Mouse (Mus musculus) kidney, embryonic 15.5 days (tissue): ENCODE measurements around the gene Gm28035. TPM values are rescaled to one million over a fixed set of nuclear protein-coding genes. Genes with fewer than 3 reads are reported as not detected.

Source experiments
- ATAC-seq: fragments of 200-750 bp; cut with Nextera tagmentation; replicated peaks from 2 replicates; pipeline ENCODE4 v1.8.0; 2017; ENCODE audit warnings: moderate TSS enrichment; ENCODE audit not compliant: low FRiP score
- H3K27ac ChIP-seq: fragments of 300-500 bp; sonication (generic); 2 replicates; pipeline ENCODE4 v1.5.1; 2015; ENCODE audit warnings: mild to moderate bottlenecking, inconsistent platforms
- H3K27me3 ChIP-seq: fragments of 300-500 bp; sonication (generic); 2 replicates; pipeline ENCODE4 v1.6.1; 2015; ENCODE audit warnings: inconsistent platforms
- H3K36me3 ChIP-seq: fragments of 300-500 bp; sonication (generic); 2 replicates; pipeline ENCODE4 v1.6.1; 2015; ENCODE audit warnings: inconsistent platforms
- H3K4me1 ChIP-seq: fragments of 300-500 bp; sonication (generic); 2 replicates; pipeline ENCODE4 v1.6.1; 2015; ENCODE audit warnings: inconsistent platforms
- H3K4me2 ChIP-seq: fragments of 300-500 bp; sonication (generic); 2 replicates; pipeline ENCODE4 v1.6.1; 2015; ENCODE audit warnings: moderate library complexity, mild to moderate bottlenecking, inconsistent platforms
- H3K4me3 ChIP-seq: fragments of 300-500 bp; sonication (generic); replicated peaks from 2 replicates; pipeline ENCODE4 v1.5.1; 2015; ENCODE audit warnings: mild to moderate bottlenecking, inconsistent platforms
- H3K9ac ChIP-seq: fragments of 300-500 bp; sonication (generic); 2 replicates; pipeline ENCODE4 v1.6.1; 2015; ENCODE audit warnings: mild to moderate bottlenecking, inconsistent platforms
- H3K9me3 ChIP-seq: fragments of 300-500 bp; sonication (generic); replicated peaks from 2 replicates; pipeline ENCODE4 v1.6.1; 2016; ENCODE audit warnings: inconsistent platforms
- WGBS: fragments of 180-500 bp; shearing (Covaris S2); methylation state at CpG from one replicate; pipeline ENCODE4 v1.1.7; 2015; ENCODE audit warnings: mixed read lengths; 5-methylcytosine and 5-hydroxymethylcytosine counted together
- polyA plus RNA-seq: library from polyadenylated mRNA; unstranded; fragments of >200 nt; fragmentation: Nextera tagmentation; extraction: Ambion mirVana; gene quantifications from 2 replicates; pipeline ENCODE4 v1.2.1, GENCODE M21; 2015

The Gm28035 gene
- polyA plus RNA-seq, 1 experiment from 2014 or later, result 0.26 TPM

DNA sequence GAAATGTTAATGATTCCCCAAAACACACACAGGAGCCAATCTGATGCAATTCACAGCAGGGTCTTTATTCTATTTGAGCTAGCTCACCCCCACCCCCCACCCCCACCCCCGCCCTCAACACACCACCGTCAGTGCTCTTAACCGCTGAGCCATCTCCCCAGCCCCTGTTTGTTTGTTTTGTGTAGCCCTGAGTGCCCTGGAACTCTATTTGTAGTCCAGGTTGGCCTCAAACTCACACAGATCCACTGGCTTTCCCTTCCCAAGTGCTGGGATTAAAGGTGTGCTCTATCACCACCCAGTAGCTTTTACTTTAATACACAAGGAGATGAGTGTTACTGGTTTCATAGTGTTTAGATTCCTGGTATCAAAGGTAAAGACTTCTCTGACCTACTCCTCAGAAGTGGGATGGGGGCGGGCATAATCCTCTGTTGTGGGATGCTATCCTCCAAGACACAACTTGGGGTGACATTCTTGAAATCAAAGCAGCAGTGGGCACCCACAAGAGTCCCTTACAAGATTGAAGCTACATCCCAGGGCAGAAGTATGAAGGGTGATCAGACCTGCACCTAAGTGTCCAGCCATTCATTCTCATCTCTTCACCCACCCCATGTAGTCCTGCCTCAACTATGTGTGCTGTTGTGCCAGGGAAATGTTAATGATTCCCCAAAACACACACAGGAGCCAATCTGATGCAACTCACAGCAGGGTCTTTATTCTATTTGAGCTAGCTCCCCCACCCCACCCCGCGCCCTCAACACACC, 28.8 kb upstream of the Gm28035 start:
- H3K4me1 ChIP-seq, result peaks cover 3% of the 10 kb centered on the region
- H3K27ac ChIP-seq, result no peak overlapping the region
- no peak overlapping the region for H3K4me3 ChIP-seq
- 75% methylated on average over 6 of the region's 6 CpGs for WGBS
- no peaks in the 10 kb centered on the region for H3K27me3 ChIP-seq
- no peak overlapping the region for H3K9ac ChIP-seq
- H3K4me2 ChIP-seq, result no peak overlapping the region
- ATAC-seq, result no peak
- no peaks in the 10 kb centered on the region for H3K36me3 ChIP-seq
- H3K9me3 ChIP-seq, result no peaks in the 10 kb centered on the region

DNA sequence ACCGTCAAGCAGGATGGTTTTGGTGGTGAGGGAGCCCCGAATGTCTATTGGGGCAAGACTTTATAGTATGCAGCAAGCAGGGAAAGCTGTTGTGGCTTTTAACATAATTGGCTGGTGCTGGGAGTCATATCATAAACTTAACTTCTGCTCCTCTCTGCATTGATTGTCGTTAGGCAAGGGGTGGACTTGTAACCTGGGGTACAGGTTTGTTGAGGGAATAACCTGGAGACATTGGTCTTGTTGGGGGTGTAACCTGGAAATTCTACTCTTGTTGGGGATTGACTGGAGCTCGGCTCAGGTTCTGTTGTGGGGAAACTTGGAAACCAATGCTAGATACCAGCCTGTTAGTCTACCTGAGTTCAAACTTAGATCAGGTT, 28.2 kb upstream of the Gm28035 start:
- H3K9me3 ChIP-seq, result no peaks in the 10 kb centered on the region
- 83% methylated on average over 4 of the region's 4 CpGs for WGBS
- no peak overlapping the region for H3K27ac ChIP-seq
- H3K36me3 ChIP-seq, result no peaks in the 10 kb centered on the region
- H3K4me2 ChIP-seq, result no peak overlapping the region
- H3K4me3 ChIP-seq, result no peak overlapping the region
- ATAC-seq, result no peak
- no peak overlapping the region for H3K9ac ChIP-seq
- H3K4me1 ChIP-seq, result no peaks in the 10 kb centered on the region
- H3K27me3 ChIP-seq, result no peaks in the 10 kb centered on the region

DNA sequence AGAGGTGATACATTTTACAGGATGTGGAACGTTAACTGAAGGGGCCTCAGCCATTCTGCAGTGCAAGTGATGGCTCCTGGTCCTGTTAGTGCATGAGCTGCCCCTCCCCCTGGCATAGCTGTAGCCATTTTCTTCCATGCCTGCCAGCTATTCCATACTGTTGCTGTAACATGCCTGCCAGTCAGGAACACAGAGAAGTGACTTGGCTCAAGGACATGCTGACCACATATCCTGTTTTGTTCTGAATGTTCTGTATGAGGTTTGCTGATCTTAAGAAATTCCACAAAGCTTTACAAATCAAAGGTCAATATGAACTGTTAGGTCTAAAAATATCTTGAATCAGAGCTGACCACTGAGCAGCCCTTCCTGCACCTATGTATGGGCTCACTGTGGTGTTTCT, 27.4 kb upstream of the Gm28035 start:
- WGBS, result 50% methylated on average over 1 of the region's 1 CpGs

DNA sequence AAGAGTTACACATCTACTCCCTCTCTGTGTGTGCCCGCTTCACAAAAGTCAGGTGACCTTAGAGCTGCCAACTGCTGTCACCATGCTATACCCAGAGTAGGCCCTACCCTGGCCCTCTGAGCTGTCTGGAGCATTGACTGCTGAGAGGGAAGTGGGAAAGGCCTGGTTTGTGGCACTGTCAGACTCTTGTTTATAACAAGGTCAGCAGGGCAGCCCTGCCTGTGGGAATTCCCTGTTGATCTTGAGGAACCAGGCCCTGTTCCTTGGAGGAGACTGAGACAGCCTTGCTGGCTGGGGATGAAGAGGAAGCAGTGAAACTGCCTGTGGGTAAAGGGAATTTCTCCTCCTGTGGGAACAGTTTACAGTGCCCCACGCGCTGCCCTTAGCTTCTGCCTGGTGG, 25.6 kb upstream of the Gm28035 start:
- H3K4me2 ChIP-seq, result no peak overlapping the region
- no peak for ATAC-seq
- no peak overlapping the region for H3K4me3 ChIP-seq
- 86% methylated on average over 3 of the region's 3 CpGs for WGBS
- H3K9ac ChIP-seq, result no peak overlapping the region
- no peaks in the 10 kb centered on the region for H3K4me1 ChIP-seq
- no peaks in the 10 kb centered on the region for H3K36me3 ChIP-seq
- H3K27ac ChIP-seq, result no peak overlapping the region
- no peaks in the 10 kb centered on the region for H3K9me3 ChIP-seq
- H3K27me3 ChIP-seq, result no peaks in the 10 kb centered on the region

More for the DNA sequence above, 27.4 kb upstream of the Gm28035 start:
- Histone ChIP-seq H3K36me3 (no peaks in the 10 kb centered on the region), H3K4me2 (no peak overlapping the region), H3K4me1 (no peaks in the 10 kb centered on the region), H3K27me3 (no peaks in the 10 kb centered on the region), H3K9me3 (no peaks in the 10 kb centered on the region), H3K9ac (no peak overlapping the region), H3K27ac (no peak overlapping the region), H3K4me3 (no peak overlapping the region)
- ATAC-seq, result no peak

DNA sequence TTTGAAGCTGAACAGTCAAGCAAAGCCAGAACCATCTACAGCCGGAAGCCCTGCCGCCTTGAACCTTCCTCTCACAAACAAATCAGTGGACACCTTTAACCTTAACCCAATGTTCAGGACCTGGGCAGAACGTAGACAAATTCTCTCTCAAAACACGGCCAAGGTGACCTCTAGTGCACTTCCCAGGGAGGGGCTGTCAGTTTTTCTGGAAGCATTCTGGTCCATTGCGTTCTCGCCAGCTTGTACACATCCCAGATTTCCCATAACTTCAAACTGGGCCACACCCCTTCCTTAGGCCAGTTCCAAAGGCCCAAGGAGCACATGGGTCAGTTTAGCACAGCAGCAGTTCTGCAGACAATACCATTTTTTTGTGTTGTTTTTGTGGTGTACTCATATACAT, 24.9 kb upstream of the Gm28035 start:
- no peak overlapping the region for H3K4me2 ChIP-seq
- no peaks in the 10 kb centered on the region for H3K4me1 ChIP-seq
- no peak overlapping the region for H3K4me3 ChIP-seq
- no peak overlapping the region for H3K27ac ChIP-seq
- no peaks in the 10 kb centered on the region for H3K9me3 ChIP-seq
- WGBS, result 64% methylated on average over 6 of the region's 6 CpGs
- no peak overlapping the region for H3K9ac ChIP-seq
- no peak for ATAC-seq
- no peaks in the 10 kb centered on the region for H3K36me3 ChIP-seq
- H3K27me3 ChIP-seq, result no peaks in the 10 kb centered on the region

DNA sequence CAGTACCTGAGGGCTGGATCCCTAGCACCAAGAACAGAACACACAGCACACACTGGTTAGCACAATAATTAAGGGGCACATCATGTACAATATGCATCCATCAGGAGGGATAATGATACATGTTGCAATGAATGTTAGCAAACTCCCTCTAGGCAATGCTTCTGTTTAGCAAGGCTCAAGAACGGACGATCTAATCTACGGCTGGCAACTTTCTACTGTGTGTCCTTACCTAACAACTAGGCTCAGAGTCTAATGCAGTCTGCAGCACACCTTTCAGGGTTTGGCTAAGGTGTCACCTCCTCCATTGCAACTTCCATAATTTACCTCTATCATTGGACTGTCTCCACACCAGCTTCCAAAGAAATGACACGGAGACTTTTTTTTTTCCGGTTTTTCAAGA, 24.1 kb upstream of the Gm28035 start:
- WGBS, result 95% methylated on average over 5 of the region's 5 CpGs

DNA sequence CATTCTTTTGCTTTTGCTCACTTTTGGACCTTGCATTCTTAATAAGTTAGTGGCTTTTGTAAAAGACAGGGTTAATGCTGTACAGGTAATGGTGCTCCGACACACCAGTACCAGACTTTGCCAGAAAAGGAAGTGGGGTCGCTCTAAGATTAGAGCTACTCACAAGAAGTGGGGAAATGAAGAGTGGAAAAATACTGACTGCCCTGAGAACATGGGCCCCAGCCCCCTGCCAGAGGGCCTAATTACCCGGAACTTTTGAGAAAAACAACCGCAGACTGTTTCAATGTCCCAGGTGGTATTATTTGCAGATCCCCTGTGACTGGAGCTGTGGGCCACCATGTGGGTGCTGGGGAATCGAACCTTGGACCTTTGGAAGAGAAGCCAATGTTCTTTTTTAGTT, 4.8 kb upstream of the Gm28035 start:
- WGBS, result 68% methylated on average over 5 of the region's 5 CpGs
- Histone ChIP-seq H3K4me3 (no peak overlapping the region), H3K36me3 (peaks cover 8% of the 10 kb centered on the region), H3K9ac (no peak overlapping the region), H3K9me3 (no peaks in the 10 kb centered on the region), H3K4me1 (peaks cover 34% of the 10 kb centered on the region), H3K4me2 (no peak overlapping the region), H3K27ac (no peak overlapping the region), H3K27me3 (no peaks in the 10 kb centered on the region)
- ATAC-seq, result no peak

More for the DNA sequence above, 24.1 kb upstream of the Gm28035 start:
- Histone ChIP-seq H3K4me1 (no peaks in the 10 kb centered on the region), H3K4me3 (no peak overlapping the region), H3K9ac (no peak overlapping the region), H3K27me3 (no peaks in the 10 kb centered on the region), H3K4me2 (no peak overlapping the region), H3K27ac (no peak overlapping the region), H3K9me3 (no peaks in the 10 kb centered on the region), H3K36me3 (no peaks in the 10 kb centered on the region)
- ATAC-seq, result no peak

DNA sequence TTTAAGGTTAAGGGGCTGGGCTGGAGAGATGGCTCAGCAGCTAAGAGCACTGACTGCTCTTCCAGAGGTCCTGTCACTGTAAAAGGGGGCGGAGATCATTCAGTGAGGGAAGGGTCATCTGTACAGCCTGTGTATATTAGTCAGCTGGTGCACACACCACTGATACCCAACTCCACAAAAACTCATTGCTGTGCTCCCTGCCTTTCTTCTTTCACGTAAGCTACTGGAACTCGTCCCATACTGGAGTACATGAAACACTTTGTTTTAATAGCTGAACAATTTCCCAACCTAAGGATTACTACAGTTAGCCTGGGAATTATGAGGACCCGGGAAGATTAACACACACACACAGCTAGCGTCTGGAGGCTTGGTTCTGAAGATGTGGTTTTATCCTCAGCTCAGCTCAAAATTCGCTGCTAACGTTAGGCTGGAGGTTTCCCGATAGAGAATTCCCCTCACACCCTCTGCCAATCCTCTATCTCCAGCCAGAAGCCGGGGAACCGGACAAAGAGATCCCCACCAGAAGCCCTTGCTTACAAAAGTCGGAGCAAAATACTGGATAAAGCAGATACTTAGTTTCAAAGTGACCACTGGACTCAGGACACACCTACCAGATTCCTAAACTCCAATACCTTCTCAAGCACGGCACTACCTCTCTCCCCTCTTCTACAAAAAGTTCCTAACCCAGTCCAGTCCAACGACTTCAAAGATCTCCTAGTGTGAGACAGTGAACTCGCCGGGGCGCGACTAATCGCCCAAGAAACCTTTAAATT, 3.8 kb upstream of the Gm28035 start:
- H3K4me2 ChIP-seq, result peak overlapping the region; percentile 82
- WGBS, result 3% methylated on average over 18 of the region's 18 CpGs
- no peak for ATAC-seq

DNA sequence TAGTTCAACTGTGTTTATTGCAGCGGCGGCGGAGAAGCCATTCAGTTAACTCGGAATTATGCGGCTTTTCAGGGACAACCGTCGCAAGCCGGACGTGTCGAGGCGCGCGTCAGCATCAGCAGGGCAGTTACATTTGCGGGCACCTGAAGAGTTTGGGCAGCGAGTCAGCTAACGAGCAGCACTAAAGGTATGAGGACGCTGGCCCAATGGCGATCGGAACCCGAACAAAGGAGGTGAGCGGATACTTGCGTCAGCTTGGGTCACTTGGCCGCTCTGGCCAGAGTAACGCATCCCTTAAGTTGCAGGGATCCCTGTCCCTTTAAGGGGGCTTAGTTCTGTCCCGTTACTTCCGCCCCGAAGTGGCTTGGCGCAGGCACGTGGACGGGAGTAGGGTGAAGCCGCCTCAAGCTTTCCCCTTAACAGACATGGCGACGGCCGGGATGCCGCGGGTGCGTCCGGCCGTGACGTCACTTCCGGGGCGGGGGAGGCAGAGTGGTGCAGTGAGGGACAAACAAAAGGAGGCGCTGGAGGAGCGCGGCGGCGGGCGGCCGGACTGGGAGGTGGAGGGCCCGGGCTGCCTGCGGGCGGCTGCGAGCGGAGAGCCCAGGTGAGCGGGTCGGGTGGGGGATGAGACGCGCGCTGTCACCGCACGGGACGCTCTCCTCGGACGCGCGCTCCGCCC, 3.0 kb upstream of the Gm28035 start, which contains the start of gene Lrrc8a:
Gene Lrrc8a (plus strand): TSS at position 517 of the 682 bp plus-strand sequence.
- Histone ChIP-seq H3K27me3 (no peaks in the 10 kb centered on the region), H3K9ac (peak within 1 kb of the TSS; percentile 85), H3K4me1 (peaks cover 48% of the 10 kb centered on the region), H3K27ac (peak within 1 kb of the TSS; percentile 92), H3K36me3 (peaks cover 24% of the 10 kb centered on the region), H3K9me3 (no peaks in the 10 kb centered on the region), H3K4me3 (peak within 1 kb of the TSS; percentile 89), H3K4me2 (peak within 1 kb of the TSS; percentile 82)
- under 1% methylated on average over 53 of the region's 67 CpGs for WGBS
- ATAC-seq, result peak; percentile 97

More for the DNA sequence above, 3.8 kb upstream of the Gm28035 start:
- Histone ChIP-seq H3K9me3 (no peaks in the 10 kb centered on the region), H3K4me1 (peaks cover 40% of the 10 kb centered on the region), H3K36me3 (peaks cover 18% of the 10 kb centered on the region), H3K9ac (peak overlapping the region; percentile 56), H3K4me3 (peak overlapping the region; percentile 89), H3K27ac (peak overlapping the region; percentile 92), H3K27me3 (no peaks in the 10 kb centered on the region)

DNA sequence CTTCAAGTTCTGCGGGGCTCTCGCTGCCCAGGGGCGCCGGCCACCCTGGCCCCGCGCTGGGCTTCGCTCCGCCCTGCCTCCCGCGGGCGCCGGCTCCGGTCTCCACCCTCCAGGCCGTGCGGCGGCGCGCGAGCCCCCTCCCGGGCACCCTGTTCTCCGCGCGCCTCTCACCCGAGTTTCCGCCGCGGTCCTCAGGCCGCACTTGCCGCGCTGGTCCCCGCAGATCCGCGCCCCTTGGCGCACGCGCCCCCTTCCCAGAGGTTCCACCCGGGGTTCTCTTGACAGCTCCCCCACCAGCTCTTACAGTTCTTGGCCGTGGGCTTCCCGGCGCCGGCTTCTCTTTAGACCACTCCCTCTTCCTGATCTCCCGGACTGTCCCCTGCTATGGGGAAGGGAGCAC, 2.5 kb upstream of the Gm28035 start:
- H3K36me3 ChIP-seq, result peaks cover 26% of the 10 kb centered on the region
- H3K4me2 ChIP-seq, result peak overlapping the region; percentile 82
- peaks cover 53% of the 10 kb centered on the region for H3K4me1 ChIP-seq
- peak; percentile 91 for ATAC-seq
- under 1% methylated on average over 41 of the region's 42 CpGs for whole genome bisulfite sequencing
- no peaks in the 10 kb centered on the region for H3K27me3 ChIP-seq
- H3K4me3 ChIP-seq, result peak overlapping the region; percentile 89
- H3K9ac ChIP-seq, result peak overlapping the region; percentile 85
- peak overlapping the region; percentile 92 for H3K27ac ChIP-seq
- H3K9me3 ChIP-seq, result no peaks in the 10 kb centered on the region

DNA sequence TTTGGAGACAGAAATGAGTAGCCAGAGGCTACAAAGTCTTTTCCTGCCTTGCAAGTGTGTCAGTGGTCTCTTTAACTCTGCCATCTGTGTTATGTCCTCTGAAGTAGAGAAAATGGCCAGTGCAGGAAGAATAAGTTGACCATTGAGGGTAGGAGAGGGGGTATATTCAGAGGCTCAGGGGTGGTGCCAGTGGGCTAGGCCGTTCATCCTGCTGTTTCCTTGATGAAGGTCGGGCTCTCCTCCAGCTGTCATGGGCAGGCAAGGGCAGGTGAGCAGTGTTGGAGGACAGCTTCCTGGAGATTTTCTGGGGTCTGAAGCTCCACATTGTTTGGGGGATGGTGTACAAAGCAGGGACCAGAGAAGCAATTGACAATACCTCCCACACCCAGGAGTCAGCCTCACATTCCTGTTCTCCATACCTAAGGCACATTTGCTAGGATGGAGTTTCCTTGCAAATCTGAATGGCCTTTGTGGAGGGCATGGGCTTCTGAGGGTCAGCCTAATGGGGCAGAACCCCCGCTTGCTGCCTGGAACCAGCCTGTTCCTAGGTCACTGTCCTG, 1.4 kb upstream of the Gm28035 start:
- Histone ChIP-seq H3K9me3 (no peaks in the 10 kb centered on the region), H3K4me3 (peak overlapping the region; percentile 89), H3K4me2 (peak overlapping the region; percentile 82), H3K4me1 (peaks cover 60% of the 10 kb centered on the region), H3K27me3 (no peaks in the 10 kb centered on the region), H3K9ac (peak overlapping the region; percentile 85), H3K27ac (peak overlapping the region; percentile 70), H3K36me3 (peaks cover 37% of the 10 kb centered on the region)
- WGBS, result 58% methylated on average over 3 of the region's 3 CpGs
- ATAC-seq, result no peak
